Mouse (Mus musculus): ENCODE measurements at regions not wholly inside any gene's neighbourhood (a gene's known extent, or its start where the extent isn't known, plus 50 kb on each side); places are given as distances from the start of the nearest gene placed in this dataset.

- Histone ChIP-seq H3K9me3 (peaks cover 9% of the 10 kb centered on the region; the same call in 1 of the 2 replicates), H3K27ac (no peak overlapping the region), H3K36me3 (replicated peaks) (no peaks in the 10 kb centered on the region), H3K27me3 (ENCODE audit: poor library complexity, severe bottlenecking) (no peaks in the 10 kb centered on the region), H3K4me3 (no peak overlapping the region), H3K4me1 (peaks cover 20% of the 10 kb centered on the region)
- 80% methylated on average over 14 of the region's 14 CpGs for WGBS
- no peak for DNase-seq (ENCODE audit: extremely low spot score, low spot score)
Observed at GRCm38 (mm10) chr14:76313424-76314190, 101.2 kb upstream of the Tsc22d1 start.

GRCm38 (mm10) chr14:76318438-76318837, 96.3 kb upstream of the Tsc22d1 start:
- 89% methylated on average over 5 of the region's 5 CpGs for WGBS
- H3K9me3 ChIP-seq = peaks cover 9% of the 10 kb centered on the region; the same call in 1 of the 2 replicates
- H3K4me3 ChIP-seq = no peak overlapping the region
- DNase-seq (ENCODE audit: extremely low spot score, low spot score) = no peak
- no peaks in the 10 kb centered on the region for H3K36me3 ChIP-seq (replicated peaks)
- H3K27me3 ChIP-seq (ENCODE audit: poor library complexity, severe bottlenecking) = no peaks in the 10 kb centered on the region
- peaks cover 8% of the 10 kb centered on the region; the same call in 1 of the 2 replicates for H3K4me1 ChIP-seq
- H3K27ac ChIP-seq = no peak overlapping the region

- no peak overlapping the region for H3K4me3 ChIP-seq
- H3K27me3 ChIP-seq (ENCODE audit: poor library complexity, severe bottlenecking) = no peaks in the 10 kb centered on the region
- H3K36me3 ChIP-seq (replicated peaks) = no peaks in the 10 kb centered on the region
- H3K4me1 ChIP-seq = no peaks in the 10 kb centered on the region
- no peak overlapping the region for H3K27ac ChIP-seq
- WGBS = 94% methylated on average over 1 of the region's 1 CpGs
- H3K9me3 ChIP-seq = no peaks in the 10 kb centered on the region
- no peak for DNase-seq (ENCODE audit: extremely low spot score, low spot score)
Observed at GRCm38 (mm10) chr14:76324246-76324645, 90.5 kb upstream of the Tsc22d1 start.

GRCm38 (mm10) chr14:76329983-76330382, 84.8 kb upstream of the Tsc22d1 start:
- WGBS = 90% methylated on average over 5 of the region's 5 CpGs
- no peak overlapping the region for H3K27ac ChIP-seq
- no peaks in the 10 kb centered on the region for H3K36me3 ChIP-seq (replicated peaks)
- H3K4me1 ChIP-seq = peaks cover 14% of the 10 kb centered on the region; the same call in 1 of the 2 replicates
- H3K9me3 ChIP-seq = no peaks in the 10 kb centered on the region
- DNase-seq (ENCODE audit: extremely low spot score, low spot score) = no peak
- H3K27me3 ChIP-seq (ENCODE audit: poor library complexity, severe bottlenecking) = no peaks in the 10 kb centered on the region
- no peak overlapping the region for H3K4me3 ChIP-seq

- DNase-seq (ENCODE audit: extremely low spot score, low spot score) = no peak
- no peaks in the 10 kb centered on the region for H3K36me3 ChIP-seq (replicated peaks)
- H3K4me3 ChIP-seq = no peak overlapping the region
- no peaks in the 10 kb centered on the region for H3K27me3 ChIP-seq (ENCODE audit: poor library complexity, severe bottlenecking)
- WGBS = 79% methylated on average over 11 of the region's 11 CpGs
- H3K9me3 ChIP-seq = no peaks in the 10 kb centered on the region
- H3K27ac ChIP-seq = no peak overlapping the region
- peaks cover 20% of the 10 kb centered on the region; the same call in 1 of the 2 replicates for H3K4me1 ChIP-seq
Observed at GRCm38 (mm10) chr14:76331497-76332335, 83.0 kb upstream of the Tsc22d1 start.

- WGBS = 89% methylated on average over 10 of the region's 10 CpGs
- Histone ChIP-seq H3K4me3 (no peak overlapping the region), H3K36me3 (replicated peaks) (no peaks in the 10 kb centered on the region), H3K4me1 (peaks cover 20% of the 10 kb centered on the region; the same call in 1 of the 2 replicates), H3K27me3 (ENCODE audit: poor library complexity, severe bottlenecking) (no peaks in the 10 kb centered on the region), H3K27ac (no peak overlapping the region), H3K9me3 (no peaks in the 10 kb centered on the region)
- DNase-seq (ENCODE audit: extremely low spot score, low spot score) = no peak
Observed at GRCm38 (mm10) chr14:76332336-76332703, 82.4 kb upstream of the Tsc22d1 start.

GRCm38 (mm10) chr14:76340789-76341188, 74.0 kb upstream of the Tsc22d1 start:
- Histone ChIP-seq H3K9me3 (no peaks in the 10 kb centered on the region), H3K27me3 (ENCODE audit: poor library complexity, severe bottlenecking) (no peaks in the 10 kb centered on the region), H3K36me3 (replicated peaks) (no peaks in the 10 kb centered on the region), H3K27ac (no peak overlapping the region), H3K4me3 (no peak overlapping the region), H3K4me1 (peaks cover 5% of the 10 kb centered on the region)
- no peak for DNase-seq (ENCODE audit: extremely low spot score, low spot score)
- WGBS = 93% methylated on average over 7 of the region's 7 CpGs

GRCm38 (mm10) chr14:76341226-76341625, 73.5 kb upstream of the Tsc22d1 start:
- no peak overlapping the region for H3K4me3 ChIP-seq
- 82% methylated on average over 10 of the region's 10 CpGs for WGBS
- H3K36me3 ChIP-seq (replicated peaks) = no peaks in the 10 kb centered on the region
- no peaks in the 10 kb centered on the region for H3K27me3 ChIP-seq (ENCODE audit: poor library complexity, severe bottlenecking)
- no peak for DNase-seq (ENCODE audit: extremely low spot score, low spot score)
- peaks cover 4% of the 10 kb centered on the region; the same call in 1 of the 2 replicates for H3K4me1 ChIP-seq
- H3K9me3 ChIP-seq = no peaks in the 10 kb centered on the region
- no peak overlapping the region for H3K27ac ChIP-seq

GRCm38 (mm10) chr14:76351856-76352255, 62.9 kb upstream of the Tsc22d1 start:
- Histone ChIP-seq H3K27me3 (ENCODE audit: poor library complexity, severe bottlenecking) (no peaks in the 10 kb centered on the region), H3K9me3 (0 out of 2 replicates have a peak, but pooled peaks cover 2% of the 10 kb centered on the region), H3K4me1 (peaks cover 11% of the 10 kb centered on the region), H3K36me3 (replicated peaks) (no peaks in the 10 kb centered on the region), H3K27ac (no peak overlapping the region), H3K4me3 (no peak overlapping the region)
- no peak for DNase-seq (ENCODE audit: extremely low spot score, low spot score)
- WGBS = 61% methylated on average over 9 of the region's 9 CpGs

GRCm38 (mm10) chr14:76356161-76356560, 58.6 kb upstream of the Tsc22d1 start:
- no peak overlapping the region for H3K27ac ChIP-seq
- WGBS = 70% methylated on average over 2 of the region's 2 CpGs
- H3K9me3 ChIP-seq = peaks cover 7% of the 10 kb centered on the region; the same call in 1 of the 2 replicates
- H3K36me3 ChIP-seq (replicated peaks) = no peaks in the 10 kb centered on the region
- no peak for DNase-seq (ENCODE audit: extremely low spot score, low spot score)
- peaks cover 11% of the 10 kb centered on the region for H3K4me1 ChIP-seq
- no peaks in the 10 kb centered on the region for H3K27me3 ChIP-seq (ENCODE audit: poor library complexity, severe bottlenecking)
- H3K4me3 ChIP-seq = no peak overlapping the region

GRCm38 (mm10) chr14:76359837-76360410, 54.8 kb upstream of the Tsc22d1 start:
- 94% methylated on average over 11 of the region's 11 CpGs for WGBS
- H3K36me3 ChIP-seq (replicated peaks) = no peaks in the 10 kb centered on the region

GRCm38 (mm10) chr14:76364034-76364433, 50.7 kb upstream of the Tsc22d1 start:
- no peak for DNase-seq (ENCODE audit: extremely low spot score, low spot score)
- Histone ChIP-seq H3K27me3 (ENCODE audit: poor library complexity, severe bottlenecking) (no peaks in the 10 kb centered on the region), H3K27ac (no peak overlapping the region), H3K36me3 (replicated peaks) (no peaks in the 10 kb centered on the region), H3K4me1 (no peaks in the 10 kb centered on the region; the same call in 1 of the 2 replicates), H3K9me3 (peaks cover 2% of the 10 kb centered on the region; the same call in 1 of the 2 replicates), H3K4me3 (no peak overlapping the region)
- 75% methylated on average over 4 of the region's 4 CpGs for WGBS

More at GRCm38 (mm10) chr14:76359837-76360410, 54.8 kb upstream of the Tsc22d1 start:
- Histone ChIP-seq H3K27me3 (ENCODE audit: poor library complexity, severe bottlenecking) (no peaks in the 10 kb centered on the region), H3K9me3 (peaks cover 7% of the 10 kb centered on the region; the same call in 1 of the 2 replicates), H3K27ac (no peak overlapping the region), H3K4me1 (peaks cover 11% of the 10 kb centered on the region), H3K4me3 (no peak overlapping the region)
- no peak for DNase-seq (ENCODE audit: extremely low spot score, low spot score)
